Mouse (Mus musculus): ENCODE measurements around the gene Zfyve19.

The Zfyve19 gene

GRCm38 (mm10) chr2:119196316-119197108 is 11.9 kb upstream of the Zfyve19 start:
- no peak for DNase-seq

GRCm38 (mm10) chr2:119197493-119197892 is 10.9 kb upstream of the Zfyve19 start:
- DNase-seq: no peak

GRCm38 (mm10) chr2:119198049-119198448 is 10.4 kb upstream of the Zfyve19 start:
- no peak for DNase-seq

GRCm38 (mm10) chr2:119198934-119199333 is 9.5 kb upstream of the Zfyve19 start:
- DNase-seq: no peak

GRCm38 (mm10) chr2:119202914-119203453 is 5.4 kb upstream of the Zfyve19 start:
- peak; percentile 77 for DNase-seq

GRCm38 (mm10) chr2:119203871-119204460 is 4.5 kb upstream of the Zfyve19 start:
- DNase-seq: peak; percentile 41

GRCm38 (mm10) chr2:119207961-119208343 is 465 bp upstream of the Zfyve19 start:
- peak; percentile 13 for DNase-seq

- no peak for DNase-seq
Measured at GRCm38 (mm10) chr2:119209176-119209507, 725 bp downstream of the Zfyve19 start.

- DNase-seq: no peak
Measured at GRCm38 (mm10) chr2:119229775-119230704, 21.6 kb downstream of the Zfyve19 start, which contains the start of gene Ppp1r14d. TSS of gene Ppp1r14d (minus strand) at chr2:119229906.

GRCm38 (mm10) chr2:119236682-119237209 is 28.3 kb downstream of the Zfyve19 start:
- DNase-seq: no peak

- DNase-seq: peak; percentile 63
Measured at GRCm38 (mm10) chr2:119237210-119237870, 28.9 kb downstream of the Zfyve19 start, which contains the start of gene Spint1. TSS of gene Spint1 (plus strand) at chr2:119237362.

GRCm38 (mm10) chr2:119237871-119238220 is 29.4 kb downstream of the Zfyve19 start:
- peak; percentile 22 for DNase-seq

- DNase-seq: no peak
Measured at GRCm38 (mm10) chr2:119238671-119239070, 30.3 kb downstream of the Zfyve19 start.

GRCm38 (mm10) chr2:119240075-119240818 is 31.8 kb downstream of the Zfyve19 start:
- DNase-seq: no peak

GRCm38 (mm10) chr2:119240819-119241186 is 32.4 kb downstream of the Zfyve19 start:
- no peak for DNase-seq

GRCm38 (mm10) chr2:119242548-119242947 is 34.1 kb downstream of the Zfyve19 start:
- DNase-seq: no peak

- no peak for DNase-seq
Measured at GRCm38 (mm10) chr2:119245246-119245645, 36.8 kb downstream of the Zfyve19 start.

GRCm38 (mm10) chr2:119247904-119248303 is 39.5 kb downstream of the Zfyve19 start:
- no peak for DNase-seq

- peak; percentile 29 for DNase-seq
Measured at GRCm38 (mm10) chr2:119249592-119250061, 41.2 kb downstream of the Zfyve19 start.

GRCm38 (mm10) chr2:119250377-119250776 is 42.0 kb downstream of the Zfyve19 start:
- DNase-seq: no peak

- peak; percentile 89 for DNase-seq
Measured at GRCm38 (mm10) chr2:119250826-119251478, 42.5 kb downstream of the Zfyve19 start.

Data from lung, postnatal 10 days (tissue).